Mouse (Mus musculus): ENCODE measurements at regions not wholly inside any gene's neighbourhood (a gene's known extent, or its start where the extent isn't known, plus 50 kb on each side); places are given as distances from the start of the nearest gene placed in this dataset.

DNA sequence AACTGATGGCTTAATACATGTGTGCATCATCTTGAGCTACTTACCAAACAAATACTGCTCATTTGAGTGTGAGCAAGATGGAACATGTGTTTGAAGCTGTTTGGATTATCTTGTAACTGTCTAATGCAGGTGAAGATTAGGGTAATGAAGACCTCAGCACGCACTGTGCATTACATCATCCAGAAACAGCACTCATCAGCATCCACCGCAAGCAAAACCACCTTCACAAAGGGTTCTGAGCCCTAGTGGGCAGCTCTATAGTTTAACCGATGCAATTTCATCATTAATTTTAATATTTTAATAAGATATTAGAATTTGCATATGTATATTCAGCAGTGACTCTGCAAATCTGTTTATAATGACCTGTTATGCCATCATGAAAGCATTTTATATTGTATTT lies 664.1 kb downstream of the Lrriq3 start:
- TF ChIP-seq CTCF (IDR thresholded peaks at IDR 0.05; ENCODE audit: low read depth, low read length) (no peak), GATA2 (IDR thresholded peaks at IDR 0.05; ENCODE audit: borderline replicate concordance, low read depth, low read length) (no peak), TAL1 (conservative IDR thresholded peaks at IDR 0.05; ENCODE audit: low read depth, low read length) (no peak), GATA1 (IDR thresholded peaks at IDR 0.05; ENCODE audit: borderline replicate concordance, low read length) (no peak), POLR2AphosphoS5 (IDR thresholded peaks at IDR 0.05; ENCODE audit: insufficient replicate concordance, low read depth, low read length) (no peak)
